Comparison of ENCODE assay signal across 22 mouse cellular contexts in the genomic region with DNA sequence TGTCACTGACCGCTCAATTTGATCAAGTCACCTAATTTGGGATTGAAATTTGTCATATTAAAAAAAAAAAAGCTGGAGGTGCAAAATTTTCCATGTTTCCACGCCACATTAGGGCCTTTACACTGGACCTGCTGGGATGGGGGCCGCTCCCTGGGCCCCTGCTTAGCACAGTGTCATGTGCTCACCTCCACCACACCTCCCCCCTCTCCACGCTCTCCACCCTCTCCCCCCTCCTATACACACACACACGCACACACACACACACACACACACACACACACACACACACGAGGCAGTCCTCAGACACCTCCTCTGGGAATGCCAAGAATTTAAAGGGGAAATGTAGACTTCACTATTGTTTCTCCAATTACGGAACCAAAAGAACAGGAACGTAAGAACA.
"Had no signal": no experiment of that assay in that cellular context is flagged by ENCODE, and none has a peak within 500 bp of the region (broad histone marks: within the 10 kb centered on the region; RNA-seq: fewer than 3 reads in every experiment).

No protein-coding gene starts in this region.

- H3K4me3 ChIP-seq: heart, embryonic 10.5 days; heart, embryonic 12.5 days; hindbrain, embryonic 13.5 days; hindbrain, embryonic 15.5 days; limb, embryonic 13.5 days; limb, embryonic 15.5 days; liver, embryonic 12.5 days had no signal

- H3K9ac ChIP-seq: heart, embryonic 12.5 days; hindbrain, embryonic 13.5 days; hindbrain, embryonic 15.5 days; limb, embryonic 13.5 days; limb, embryonic 15.5 days; liver, embryonic 12.5 days; liver, embryonic 14.5 days had no signal

- H3K9me3 ChIP-seq: heart, embryonic 10.5 days; heart, embryonic 12.5 days; hindbrain, embryonic 13.5 days; hindbrain, embryonic 15.5 days; limb, embryonic 13.5 days; limb, embryonic 15.5 days; liver, embryonic 12.5 days had no signal

- DNase-seq: gastrocnemius, postnatal 14 days; gastrocnemius, postnatal 36 days; heart, adult 18-20 months; heart, postnatal 14 days; heart, postnatal 36 days; kidney, adult 18-20 months; kidney, adult 8-10 months; kidney, postnatal 10 days; kidney, postnatal 36 days; layer of hippocampus, adult 9-11 months; layer of hippocampus, postnatal 36 days; left cerebral cortex, postnatal 4 days had no signal

- H3K36me3 ChIP-seq: heart, embryonic 10.5 days; heart, embryonic 12.5 days; hindbrain, embryonic 13.5 days; hindbrain, embryonic 15.5 days; limb, embryonic 13.5 days; limb, embryonic 15.5 days; liver, embryonic 12.5 days had no signal

- ATAC-seq: hindbrain, postnatal 0 days; intestine, embryonic 16.5 days; liver, embryonic 12.5 days had no signal

- H3K27ac ChIP-seq: heart, embryonic 10.5 days; hindbrain, embryonic 13.5 days; hindbrain, embryonic 15.5 days; hindbrain, postnatal 0 days; limb, embryonic 13.5 days; limb, embryonic 15.5 days; liver, embryonic 12.5 days; liver, embryonic 14.5 days had no signal

- H3K27me3 ChIP-seq: heart, embryonic 12.5 days; hindbrain, embryonic 13.5 days; hindbrain, embryonic 15.5 days; limb, embryonic 13.5 days; limb, embryonic 15.5 days; liver, embryonic 12.5 days had no signal

- H3K4me2 ChIP-seq: heart, embryonic 12.5 days; hindbrain, embryonic 13.5 days; hindbrain, embryonic 15.5 days; limb, embryonic 13.5 days; limb, embryonic 15.5 days; liver, embryonic 12.5 days had no signal
